Mouse (Mus musculus) hindbrain, embryonic 13.5 days (tissue): ENCODE data around the gene Rin3. TPM values are rescaled to one million over a fixed set of nuclear protein-coding genes. Genes with fewer than 3 reads are reported as not detected.

Experiments used
- ATAC-seq: fragments of 200-750 bp; cut with Nextera tagmentation; 2 replicates; pipeline ENCODE4 v1.8.0; 2017; ENCODE audit warnings: moderate TSS enrichment; ENCODE audit not compliant: low FRiP score
- H3K27ac ChIP-seq: fragments of 300-500 bp; sonication (generic); 2 replicates; pipeline ENCODE4 v1.5.1; 2015; ENCODE audit warnings: inconsistent platforms, mild to moderate bottlenecking, moderate library complexity
- H3K27me3 ChIP-seq: fragments of 300-500 bp; sonication (generic); 2 replicates; pipeline ENCODE4 v1.6.1; 2015; ENCODE audit warnings: mild to moderate bottlenecking, inconsistent platforms
- H3K36me3 ChIP-seq: fragments of 300-500 bp; sonication (generic); 2 replicates; pipeline ENCODE4 v1.6.1; 2015; ENCODE audit warnings: mild to moderate bottlenecking, inconsistent platforms
- H3K4me1 ChIP-seq: fragments of 300-500 bp; sonication (generic); replicated peaks from 2 replicates; pipeline ENCODE4 v1.6.1; 2015; ENCODE audit warnings: inconsistent platforms
- H3K4me2 ChIP-seq: fragments of 300-500 bp; sonication (generic); 2 replicates; pipeline ENCODE4 v1.6.1; 2015; ENCODE audit warnings: inconsistent platforms, mild to moderate bottlenecking, moderate library complexity
- H3K4me3 ChIP-seq: fragments of 300-500 bp; sonication (generic); 2 replicates; pipeline ENCODE4 v1.5.1; 2015; ENCODE audit warnings: mild to moderate bottlenecking, inconsistent platforms
- H3K9ac ChIP-seq: fragments of 300-500 bp; sonication (generic); 2 replicates; pipeline ENCODE4 v1.6.1; 2015; ENCODE audit warnings: mild to moderate bottlenecking, inconsistent platforms
- H3K9me3 ChIP-seq: fragments of 300-500 bp; sonication (generic); 2 replicates; pipeline ENCODE4 v1.6.1; 2016; ENCODE audit warnings: inconsistent platforms
- WGBS: fragments of 180-500 bp; shearing (Covaris S2); methylation state at CpG from one replicate; pipeline ENCODE4 v1.1.7; 2015; 5-methylcytosine and 5-hydroxymethylcytosine counted together
- polyA plus RNA-seq: library from polyadenylated mRNA; unstranded; fragments of >200 nt; fragmentation: Nextera tagmentation; extraction: Ambion mirVana; gene quantifications from 2 replicates; pipeline ENCODE4 v1.2.1, GENCODE M21; 2015

Gene Rin3
- polyA plus RNA-seq, 1 experiment from 2014 or later = 4.2 TPM

DNA sequence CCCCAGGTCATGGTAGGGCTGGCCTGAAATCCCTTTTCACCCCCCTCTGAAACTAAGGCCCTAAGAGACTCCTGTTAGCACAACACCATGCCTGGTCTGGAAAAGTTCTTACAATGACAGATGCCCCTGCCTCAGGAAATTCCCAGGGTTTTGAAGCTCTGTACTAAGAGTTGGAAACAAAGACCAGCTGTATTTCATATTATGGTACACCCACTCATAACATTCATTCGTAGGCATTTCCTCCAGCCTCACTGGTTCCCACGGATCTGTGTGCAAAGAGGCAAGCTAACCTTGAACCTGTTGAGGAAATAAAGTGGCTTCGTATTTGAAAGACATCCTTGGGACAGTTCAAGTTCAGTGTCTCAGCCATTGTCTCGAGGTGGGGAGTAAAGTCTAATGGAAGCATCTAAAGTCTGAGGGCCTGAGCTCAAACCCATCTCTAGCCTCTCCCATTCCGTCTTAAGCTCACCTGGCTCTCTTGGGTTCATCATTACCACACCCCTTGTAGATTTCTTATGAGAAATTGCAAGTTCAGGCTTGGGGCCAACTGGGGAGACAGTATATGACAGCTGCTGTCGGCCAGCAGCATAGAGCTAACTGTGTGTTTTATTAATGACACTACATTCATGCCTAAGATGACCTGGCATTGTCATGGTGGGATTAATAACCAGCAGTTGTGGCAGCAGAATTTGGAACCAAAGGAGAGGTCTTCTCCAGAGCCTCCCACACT is 41.5 kb downstream of the Rin3 start:
- Histone ChIP-seq H3K4me2 (no peak overlapping the region), H3K9ac (no peak overlapping the region), H3K4me3 (no peak overlapping the region), H3K27ac (no peak overlapping the region), H3K36me3 (no peaks in the 10 kb centered on the region), H3K9me3 (no peaks in the 10 kb centered on the region), H3K27me3 (no peaks in the 10 kb centered on the region), H3K4me1 (peaks cover 5% of the 10 kb centered on the region; the same call in 1 of the 2 replicates)
- 82% methylated on average over 6 of the region's 6 CpGs for WGBS
- no peak for ATAC-seq

DNA sequence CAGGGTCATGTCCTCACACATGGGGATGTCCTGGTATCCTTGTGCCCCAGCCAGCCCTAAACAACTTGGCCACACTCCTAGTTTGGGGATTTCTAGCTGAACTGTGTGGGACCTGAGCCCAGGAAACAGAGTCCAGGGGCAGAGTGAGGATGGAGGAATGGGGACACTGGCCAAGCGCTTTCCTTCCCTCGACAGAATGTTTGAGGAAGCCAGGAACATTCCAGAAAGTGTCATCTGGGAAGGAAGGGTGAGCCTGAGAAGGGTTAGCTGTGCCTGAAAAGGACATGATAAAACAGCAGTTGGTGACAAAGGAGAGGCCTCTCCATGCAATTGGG is 42.0 kb downstream of the Rin3 start:
- no peak overlapping the region for H3K4me3 ChIP-seq
- no peak for ATAC-seq
- WGBS = 93% methylated on average over 2 of the region's 2 CpGs
- no peak overlapping the region for H3K9ac ChIP-seq
- no peak overlapping the region for H3K4me2 ChIP-seq
- H3K27ac ChIP-seq = no peak overlapping the region
- H3K27me3 ChIP-seq = no peaks in the 10 kb centered on the region
- no peaks in the 10 kb centered on the region for H3K36me3 ChIP-seq
- peaks cover 5% of the 10 kb centered on the region; the same call in 1 of the 2 replicates for H3K4me1 ChIP-seq
- no peaks in the 10 kb centered on the region for H3K9me3 ChIP-seq

DNA sequence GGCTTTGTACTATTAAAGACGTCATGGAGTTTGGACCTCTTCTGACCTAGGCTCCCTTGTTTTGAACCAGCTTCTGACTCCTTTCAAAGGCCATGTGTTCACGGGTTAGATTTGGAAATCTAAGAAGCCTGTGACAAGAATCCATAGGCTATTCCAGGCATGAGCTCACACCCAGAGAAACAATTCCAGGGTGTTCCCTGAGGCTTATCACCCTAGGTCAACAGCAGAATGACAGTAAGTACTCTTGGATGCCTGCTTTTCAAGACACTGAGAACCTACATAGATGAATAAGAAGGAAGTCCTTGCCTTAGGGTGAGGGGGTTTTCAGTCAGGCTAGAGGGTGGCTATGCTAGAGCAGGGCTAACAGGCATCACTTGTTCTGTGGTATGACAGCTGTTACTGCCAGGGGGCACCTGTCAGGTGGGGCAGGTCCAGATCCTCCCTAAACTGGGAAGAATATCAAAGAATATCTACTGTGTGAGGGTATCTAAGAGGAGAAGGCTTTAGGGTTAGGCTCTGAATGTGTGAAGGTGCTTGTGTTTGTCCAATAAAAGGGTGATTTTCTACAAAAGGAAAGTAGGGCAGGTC is 44.0 kb downstream of the Rin3 start:
- no peaks in the 10 kb centered on the region for H3K27me3 ChIP-seq
- no peak overlapping the region for H3K4me3 ChIP-seq
- H3K4me1 ChIP-seq = peaks cover 5% of the 10 kb centered on the region; the same call in 1 of the 2 replicates
- no peak overlapping the region for H3K4me2 ChIP-seq
- H3K9me3 ChIP-seq = no peaks in the 10 kb centered on the region
- WGBS = 86% methylated on average over 2 of the region's 2 CpGs
- ATAC-seq = no peak
- no peak overlapping the region for H3K27ac ChIP-seq
- H3K9ac ChIP-seq = no peak overlapping the region
- no peaks in the 10 kb centered on the region for H3K36me3 ChIP-seq

DNA sequence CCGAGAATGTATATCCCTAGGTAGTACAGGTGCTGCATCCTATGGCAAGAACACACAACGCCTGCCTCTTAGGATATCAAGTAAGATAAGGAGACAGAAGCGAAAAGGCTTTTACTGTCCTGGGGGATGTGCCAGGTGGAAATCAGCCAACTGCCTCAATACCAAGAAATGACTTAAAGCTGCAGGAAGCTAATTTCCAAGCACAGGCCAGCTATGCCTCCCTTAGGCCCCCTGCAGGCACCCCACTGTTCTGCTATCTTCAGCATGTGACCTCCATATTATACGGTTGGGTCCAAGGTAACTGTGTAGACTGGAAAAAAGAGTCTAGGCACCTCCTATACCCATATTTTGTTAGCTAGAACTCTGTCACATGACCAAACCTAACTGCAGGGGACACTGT is 44.7 kb downstream of the Rin3 start:
- 89% methylated on average over 4 of the region's 4 CpGs for WGBS
- H3K4me3 ChIP-seq = no peak overlapping the region
- no peaks in the 10 kb centered on the region for H3K27me3 ChIP-seq
- peaks cover 5% of the 10 kb centered on the region; the same call in 1 of the 2 replicates for H3K4me1 ChIP-seq
- H3K9me3 ChIP-seq = no peaks in the 10 kb centered on the region
- H3K4me2 ChIP-seq = no peak overlapping the region
- no peak overlapping the region for H3K27ac ChIP-seq
- H3K9ac ChIP-seq = no peak overlapping the region
- H3K36me3 ChIP-seq = no peaks in the 10 kb centered on the region
- ATAC-seq = no peak

DNA sequence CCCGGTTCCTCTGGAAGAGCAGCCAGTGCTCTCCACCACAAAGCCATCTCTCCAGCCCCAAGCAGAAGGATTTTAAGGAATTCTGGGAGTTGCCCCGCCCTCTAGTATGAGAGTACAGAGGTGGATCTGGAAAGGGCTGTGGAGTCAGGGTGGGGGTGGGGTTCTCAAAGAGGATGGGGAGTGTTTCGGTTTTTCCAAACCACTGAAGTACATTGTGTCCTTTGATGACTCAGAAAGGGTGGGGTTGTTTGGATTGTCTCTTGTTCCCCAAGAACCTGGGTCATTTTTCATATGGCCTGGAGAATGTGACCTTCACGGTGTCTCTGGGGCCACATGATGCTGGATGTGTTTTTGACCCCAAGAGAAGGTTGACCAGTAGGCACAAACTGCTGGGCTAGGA is 45.2 kb downstream of the Rin3 start:
- 88% methylated on average over 4 of the region's 4 CpGs for WGBS
- H3K4me1 ChIP-seq = peaks cover 5% of the 10 kb centered on the region; the same call in 1 of the 2 replicates
- H3K4me2 ChIP-seq = no peak overlapping the region

DNA sequence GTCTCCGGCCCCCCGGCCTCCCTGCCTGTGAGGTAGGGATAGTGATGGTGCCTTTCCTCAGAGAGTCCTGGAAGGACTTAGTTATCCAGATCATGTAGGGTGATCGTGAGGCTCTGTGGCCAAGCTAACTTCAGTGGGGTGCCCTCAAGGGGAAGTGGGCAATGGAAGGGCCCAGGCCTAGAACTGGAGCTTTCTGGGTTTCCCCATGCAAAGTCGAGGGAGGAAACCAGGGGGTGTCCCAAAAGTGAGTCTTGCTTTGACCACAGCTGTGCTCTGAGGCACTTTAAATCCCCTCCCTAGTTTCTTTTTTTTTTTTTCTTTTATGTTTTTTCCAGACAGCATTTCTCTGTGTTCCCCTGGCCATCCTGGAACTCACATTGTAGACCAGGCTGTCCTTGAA is 47.3 kb downstream of the Rin3 start:
- Histone ChIP-seq H3K4me3 (no peak overlapping the region), H3K4me2 (no peak overlapping the region), H3K27me3 (no peaks in the 10 kb centered on the region), H3K36me3 (no peaks in the 10 kb centered on the region), H3K9me3 (no peaks in the 10 kb centered on the region), H3K27ac (no peak overlapping the region), H3K4me1 (peaks cover 5% of the 10 kb centered on the region; the same call in 1 of the 2 replicates), H3K9ac (no peak overlapping the region)
- no peak for ATAC-seq
- WGBS = 94% methylated on average over 4 of the region's 4 CpGs

More for the DNA sequence above, 45.2 kb downstream of the Rin3 start:
- H3K9ac ChIP-seq = no peak overlapping the region
- no peaks in the 10 kb centered on the region for H3K27me3 ChIP-seq
- H3K9me3 ChIP-seq = no peaks in the 10 kb centered on the region
- H3K4me3 ChIP-seq = no peak overlapping the region
- H3K27ac ChIP-seq = no peak overlapping the region
- no peaks in the 10 kb centered on the region for H3K36me3 ChIP-seq
- no peak for ATAC-seq

DNA sequence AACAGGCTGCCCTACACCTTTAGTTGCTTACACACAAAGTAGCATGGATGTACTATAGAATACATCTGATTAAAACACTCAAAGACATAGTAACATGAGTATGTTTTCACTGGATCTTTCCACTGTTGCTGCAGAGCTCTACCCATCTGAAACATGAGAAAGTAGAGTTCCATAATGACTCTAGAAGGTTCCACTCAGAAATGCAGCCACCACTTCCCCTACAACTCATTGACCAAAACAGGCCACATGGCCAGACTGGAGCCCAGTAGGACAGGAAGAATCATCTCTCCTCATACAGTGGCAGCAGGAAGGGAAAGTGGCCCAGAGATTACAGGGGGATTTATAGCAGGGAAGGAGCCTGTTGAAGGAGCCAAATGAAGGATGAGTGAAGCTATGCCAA is 47.9 kb downstream of the Rin3 start:
- no peaks in the 10 kb centered on the region for H3K9me3 ChIP-seq
- H3K9ac ChIP-seq = no peak overlapping the region
- no peaks in the 10 kb centered on the region for H3K27me3 ChIP-seq
- H3K27ac ChIP-seq = no peak overlapping the region
- H3K4me1 ChIP-seq = peaks cover 5% of the 10 kb centered on the region; the same call in 1 of the 2 replicates
- no peaks in the 10 kb centered on the region for H3K36me3 ChIP-seq
- no peak overlapping the region for H3K4me2 ChIP-seq
- no peak for ATAC-seq
- no peak overlapping the region for H3K4me3 ChIP-seq

DNA sequence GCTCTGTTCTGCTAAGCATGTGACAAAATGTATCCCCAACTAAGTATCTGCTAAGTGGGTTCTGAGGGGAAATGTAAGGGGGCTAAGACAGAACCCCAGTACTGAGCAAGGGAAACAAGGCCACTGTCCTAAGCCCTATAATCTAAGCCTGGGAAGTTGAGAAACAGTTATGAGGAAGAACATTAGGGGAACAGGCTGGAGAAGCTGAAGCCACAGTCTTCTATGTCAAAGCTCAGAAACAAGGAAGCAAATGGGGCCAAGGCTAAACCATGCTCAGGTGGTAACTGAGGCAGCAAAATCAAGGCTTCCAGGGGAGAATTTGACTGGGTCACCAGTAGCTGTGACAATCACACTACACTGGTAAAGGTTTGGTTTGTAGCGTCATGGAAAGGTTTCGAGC is 50.3 kb downstream of the Rin3 start:
- WGBS = 97% methylated on average over 2 of the region's 2 CpGs
- Histone ChIP-seq H3K27me3 (no peaks in the 10 kb centered on the region), H3K27ac (no peak overlapping the region), H3K36me3 (no peaks in the 10 kb centered on the region), H3K9ac (no peak overlapping the region), H3K4me1 (no peaks in the 10 kb centered on the region), H3K4me2 (no peak overlapping the region), H3K9me3 (no peaks in the 10 kb centered on the region), H3K4me3 (no peak overlapping the region)
- ATAC-seq = no peak

DNA sequence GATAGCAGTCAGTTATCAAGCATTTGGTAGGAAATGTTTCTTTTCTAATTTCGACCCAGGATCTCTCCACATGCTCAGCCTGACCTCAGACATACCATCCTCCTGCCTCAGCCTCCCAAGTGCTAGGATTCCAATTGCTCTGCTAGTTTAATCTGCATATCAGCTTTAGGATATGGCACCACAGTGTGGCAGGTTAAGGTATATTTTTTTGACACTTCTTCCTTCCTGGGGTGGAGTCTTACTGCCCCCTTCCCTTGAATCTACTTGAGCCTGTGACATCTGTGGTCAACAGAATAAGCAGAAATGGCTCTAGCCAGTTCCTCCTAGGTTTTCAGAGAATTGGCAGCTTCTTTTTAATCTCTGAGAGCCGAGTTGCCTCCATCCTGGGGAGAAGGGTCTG is 56.2 kb downstream of the Rin3 start:
- WGBS = 88% methylated on average over 2 of the region's 2 CpGs
- H3K4me3 ChIP-seq = no peak overlapping the region
- no peak for ATAC-seq
- no peaks in the 10 kb centered on the region for H3K27me3 ChIP-seq
- H3K9me3 ChIP-seq = no peaks in the 10 kb centered on the region
- no peaks in the 10 kb centered on the region for H3K36me3 ChIP-seq
- H3K4me2 ChIP-seq = no peak overlapping the region
- no peak overlapping the region for H3K9ac ChIP-seq
- H3K27ac ChIP-seq = no peak overlapping the region
- H3K4me1 ChIP-seq = peaks cover 5% of the 10 kb centered on the region; the same call in 1 of the 2 replicates

DNA sequence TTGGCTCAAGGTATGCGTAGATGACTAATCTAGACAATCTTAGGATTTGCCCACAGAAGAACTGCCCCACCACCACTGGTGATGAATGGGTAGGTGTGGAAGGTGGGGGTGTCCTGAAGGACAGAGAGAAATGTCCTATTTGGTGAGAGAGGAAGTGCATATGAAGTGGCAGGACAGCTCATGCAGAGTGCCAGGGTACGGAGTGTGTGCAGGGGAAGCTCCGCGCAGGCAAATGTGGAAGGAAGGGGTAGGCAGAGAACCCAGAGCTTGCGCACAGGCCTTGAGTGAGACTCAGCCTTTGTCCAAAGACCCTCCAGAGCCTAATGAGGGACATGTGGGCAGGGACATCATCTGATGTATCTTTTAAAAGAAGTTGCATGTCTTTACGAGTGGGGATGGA is 57.6 kb downstream of the Rin3 start:
- Histone ChIP-seq H3K4me1 (peaks cover 5% of the 10 kb centered on the region; the same call in 1 of the 2 replicates), H3K27me3 (no peaks in the 10 kb centered on the region), H3K27ac (no peak overlapping the region), H3K9ac (no peak overlapping the region), H3K36me3 (no peaks in the 10 kb centered on the region), H3K4me2 (no peak overlapping the region), H3K9me3 (no peaks in the 10 kb centered on the region), H3K4me3 (no peak overlapping the region)
- no peak for ATAC-seq
- WGBS = 92% methylated on average over 6 of the region's 6 CpGs

DNA sequence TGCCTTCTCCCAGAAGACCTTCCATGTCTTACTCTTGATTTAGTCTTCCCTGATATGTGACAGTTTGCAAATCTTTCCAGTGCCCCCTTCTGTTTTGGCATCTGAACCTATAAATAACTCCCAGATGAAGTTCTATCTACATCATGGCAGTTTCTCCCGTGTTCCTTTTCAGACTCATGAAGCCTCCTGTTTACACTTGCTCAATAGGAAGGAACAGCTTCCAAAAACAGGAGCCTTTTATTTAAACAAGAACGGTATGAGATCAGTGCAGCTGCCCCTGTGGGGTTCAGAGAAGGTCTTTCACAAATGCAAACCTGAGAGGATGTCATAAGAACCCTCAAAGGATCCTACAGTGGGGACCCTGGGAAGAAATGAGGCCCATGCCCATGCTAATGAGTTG is 59.3 kb downstream of the Rin3 start:
- H3K36me3 ChIP-seq = no peaks in the 10 kb centered on the region
- no peaks in the 10 kb centered on the region for H3K9me3 ChIP-seq
- 71% methylated on average over 2 of the region's 2 CpGs for WGBS
- H3K27ac ChIP-seq = no peak overlapping the region
- ATAC-seq = no peak
- H3K27me3 ChIP-seq = no peaks in the 10 kb centered on the region
- no peak overlapping the region for H3K9ac ChIP-seq
- H3K4me1 ChIP-seq = peaks cover 5% of the 10 kb centered on the region; the same call in 1 of the 2 replicates
- no peak overlapping the region for H3K4me3 ChIP-seq
- H3K4me2 ChIP-seq = no peak overlapping the region

DNA sequence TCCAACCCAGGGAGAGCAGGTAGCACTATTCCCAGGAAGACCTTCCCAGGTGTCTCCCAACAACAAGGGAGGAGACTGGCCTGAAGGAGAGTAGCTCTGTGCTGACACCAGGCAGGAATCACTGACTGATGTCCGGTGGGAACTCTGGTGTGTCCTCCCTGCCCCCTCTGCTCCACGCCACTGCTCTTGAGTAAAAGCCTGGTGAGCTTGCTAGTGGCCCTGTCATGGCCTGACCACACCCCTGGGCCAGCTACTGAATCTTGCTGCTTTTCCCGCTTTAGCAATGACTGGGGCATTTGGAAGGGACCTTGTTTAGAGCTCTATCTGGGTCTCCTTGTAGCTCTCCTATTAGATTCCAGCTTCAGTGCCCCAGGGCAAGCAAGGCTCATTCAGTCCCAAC is 59.8 kb downstream of the Rin3 start:
- Histone ChIP-seq H3K4me1 (peaks cover 5% of the 10 kb centered on the region; the same call in 1 of the 2 replicates), H3K27me3 (no peaks in the 10 kb centered on the region), H3K27ac (no peak overlapping the region), H3K4me2 (no peak overlapping the region), H3K9me3 (no peaks in the 10 kb centered on the region), H3K36me3 (no peaks in the 10 kb centered on the region), H3K9ac (no peak overlapping the region), H3K4me3 (no peak overlapping the region)
- ATAC-seq = no peak
- WGBS = 78% methylated on average over 3 of the region's 3 CpGs
